Mouse (Mus musculus) lung, embryonic 14.5 days (tissue): ENCODE measurements at regions not wholly inside any gene's neighbourhood (a gene's known extent, or its start where the extent isn't known, plus 50 kb on each side); places are given as distances from the start of the nearest gene placed in this dataset.
A peak's percentile ranks its signal among the peaks of the same experiment; 100 is the strongest.

Source experiments
- ATAC-seq: fragments of 200-750 bp; cut with Nextera tagmentation; 2 replicates; pipeline ENCODE4 v1.8.0; 2017; ENCODE audit warnings: mild to moderate bottlenecking, moderate TSS enrichment, moderate library complexity; ENCODE audit not compliant: insufficient read depth
- DNase-seq: peaks from one replicate; pipeline ENCODE4 v3.0.0-alpha.2; 2015
- H3K27ac ChIP-seq: fragments of 300-500 bp; sonication (generic); 2 replicates; pipeline ENCODE4 v1.5.1; 2014; ENCODE audit warnings: low read depth, mild to moderate bottlenecking, moderate library complexity
- H3K27me3 ChIP-seq: fragments of 300-500 bp; sonication (generic); 2 replicates; pipeline ENCODE4 v1.6.1; 2014; ENCODE audit warnings: low read length, control low read depth; ENCODE audit not compliant: insufficient read depth
- H3K36me3 ChIP-seq: fragments of 300-500 bp; sonication (generic); 2 replicates; pipeline ENCODE4 v1.6.1; 2014; ENCODE audit warnings: control low read depth; ENCODE audit not compliant: insufficient read depth
- H3K4me1 ChIP-seq: fragments of 300-500 bp; sonication (generic); 2 replicates; pipeline ENCODE4 v1.6.1; 2014; ENCODE audit warnings: antibody characterized with exemption, control low read depth; ENCODE audit not compliant: insufficient read depth
- H3K4me2 ChIP-seq: fragments of 300-500 bp; sonication (generic); 2 replicates; pipeline ENCODE4 v1.6.1; 2014; ENCODE audit warnings: mild to moderate bottlenecking
- H3K4me3 ChIP-seq: fragments of 300-500 bp; sonication (generic); 2 replicates; pipeline ENCODE4 v1.5.1; 2014; ENCODE audit warnings: low read depth, low read length
- H3K9ac ChIP-seq: fragments of 300-500 bp; sonication (generic); 2 replicates; pipeline ENCODE4 v1.6.1; 2014
- H3K9me3 ChIP-seq: fragments of 300-500 bp; sonication (generic); 2 replicates; pipeline ENCODE4 v1.6.1; 2016; ENCODE audit warnings: low read depth, low read length, control low read depth
- CTCF ChIP-seq: IDR thresholded peaks from 2 replicates; pipeline ENCODE4 v1.5.1; 2016; ENCODE audit warnings: antibody characterized with exemption, low read depth
- WGBS: fragments of 180-500 bp; shearing (Covaris S2); extraction: QIAGEN DNeasy Blood & Tissue Kit; methylation state at CpG from one replicate; pipeline ENCODE4 v1.1.7; 2014; 5-methylcytosine and 5-hydroxymethylcytosine counted together

DNA sequence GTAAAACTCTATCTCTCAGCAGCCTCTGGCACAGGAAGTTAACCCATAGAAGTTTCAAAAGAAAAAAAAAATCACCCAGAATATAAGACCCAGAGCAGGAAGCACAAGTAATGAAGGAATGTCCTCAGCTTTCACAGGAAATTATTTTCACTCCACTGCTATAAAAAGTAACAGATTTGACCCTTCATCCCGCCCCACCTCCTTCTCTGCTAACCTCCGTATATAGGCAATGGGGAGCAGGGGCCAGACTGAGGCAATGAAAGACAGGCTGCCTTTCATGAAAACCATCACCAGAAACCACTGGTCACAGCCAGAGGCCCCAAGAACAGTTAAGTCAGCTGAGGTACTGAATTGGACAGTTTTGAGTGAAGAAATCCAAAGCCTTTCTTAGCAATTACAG, 654.9 kb downstream of the Gsdmc2 start:
- H3K27ac ChIP-seq = no peak overlapping the region
- ATAC-seq = no peak
- H3K27me3 ChIP-seq = no peaks in the 10 kb centered on the region
- H3K36me3 ChIP-seq = no peaks in the 10 kb centered on the region
- peaks cover 4% of the 10 kb centered on the region; the same call in 1 of the 2 replicates for H3K4me1 ChIP-seq
- WGBS = 34% methylated on average over 2 of the region's 2 CpGs
- H3K4me3 ChIP-seq = no peak overlapping the region
- peak; percentile 20 for DNase-seq
- no peaks in the 10 kb centered on the region for H3K9me3 ChIP-seq
- H3K4me2 ChIP-seq = no peak overlapping the region
- no peak overlapping the region for H3K9ac ChIP-seq
- TF ChIP-seq CTCF = no peak

GRCm38 (mm10) chr15:63171003-63171402, 674.0 kb downstream of the Gsdmc2 start:
- H3K27me3 ChIP-seq = no peaks in the 10 kb centered on the region
- H3K9me3 ChIP-seq = no peaks in the 10 kb centered on the region
- H3K4me2 ChIP-seq = no peak overlapping the region
- no peak overlapping the region for H3K27ac ChIP-seq
- no peak overlapping the region for H3K4me3 ChIP-seq
- ATAC-seq = no peak
- no peaks in the 10 kb centered on the region for H3K36me3 ChIP-seq
- no peak for DNase-seq
- H3K4me1 ChIP-seq = no peaks in the 10 kb centered on the region
- no peak overlapping the region for H3K9ac ChIP-seq
- TF ChIP-seq CTCF = no peak

- no peak overlapping the region for H3K27ac ChIP-seq
- no peaks in the 10 kb centered on the region for H3K9me3 ChIP-seq
- no peak for ATAC-seq
- H3K36me3 ChIP-seq = no peaks in the 10 kb centered on the region
- H3K4me2 ChIP-seq = no peak overlapping the region
- no peak for TF ChIP-seq CTCF
- DNase-seq = peak; percentile 51
- no peak overlapping the region for H3K9ac ChIP-seq
- H3K4me3 ChIP-seq = no peak overlapping the region
- no peaks in the 10 kb centered on the region for H3K4me1 ChIP-seq
- H3K27me3 ChIP-seq = no peaks in the 10 kb centered on the region
- WGBS = 40% methylated on average over 1 of the region's 1 CpGs
Observed at GRCm38 (mm10) chr15:63170171-63170570, 674.8 kb downstream of the Gsdmc2 start.

GRCm38 (mm10) chr15:63166411-63166810, 678.6 kb downstream of the Gsdmc2 start:
- TF ChIP-seq CTCF = no peak
- no peak for ATAC-seq

DNA sequence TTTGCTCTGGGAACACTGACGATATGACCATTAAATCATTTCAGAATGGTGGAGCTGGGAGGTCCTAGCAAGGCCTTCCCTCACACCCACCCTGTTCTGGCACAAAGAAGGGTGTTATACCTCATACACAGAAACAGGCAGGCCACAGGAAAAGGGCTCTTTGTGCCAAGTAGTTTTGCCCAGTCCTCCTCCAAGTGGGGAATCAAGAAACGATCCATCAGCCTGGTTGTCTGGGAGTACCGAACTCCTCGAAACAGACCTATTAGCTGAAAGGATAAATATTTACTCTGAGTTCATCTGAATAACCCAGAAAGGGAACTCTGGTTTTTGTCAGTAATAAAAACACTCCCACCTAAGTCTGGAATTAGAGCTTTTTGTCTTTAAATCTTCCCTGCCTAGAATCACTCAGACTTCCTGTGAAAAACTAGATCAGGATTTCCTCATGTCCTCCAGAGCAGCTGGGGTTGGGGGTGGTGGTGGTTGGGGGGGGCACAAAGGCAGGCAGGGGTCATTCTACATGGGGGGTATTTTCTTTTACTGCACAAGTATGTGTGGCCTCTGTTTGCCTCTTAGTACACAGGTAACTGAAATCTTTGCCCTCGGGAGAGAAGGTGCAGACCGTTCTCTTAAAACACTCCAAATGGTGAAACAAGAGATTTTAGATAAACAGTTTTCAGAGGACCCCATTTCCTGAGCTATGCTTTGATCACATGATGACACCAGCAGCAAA, 681.3 kb downstream of the Gsdmc2 start:
- Histone ChIP-seq H3K4me2 (no peak overlapping the region), H3K27ac (0 out of 2 replicates have a peak overlapping the region, but pooled peaks have one; percentile 24), H3K4me3 (no peak overlapping the region), H3K27me3 (no peaks in the 10 kb centered on the region), H3K9ac (no peak overlapping the region), H3K9me3 (no peaks in the 10 kb centered on the region), H3K4me1 (peaks cover 10% of the 10 kb centered on the region; the same call in 1 of the 2 replicates), H3K36me3 (no peaks in the 10 kb centered on the region)
- DNase-seq (peak; percentile 43), ATAC-seq (peak; percentile 76; the same call in 1 of the 2 replicates)
- TF ChIP-seq CTCF = no peak
- WGBS = 8% methylated on average over 6 of the region's 6 CpGs

More at GRCm38 (mm10) chr15:63166411-63166810, 678.6 kb downstream of the Gsdmc2 start:
- no peak overlapping the region for H3K4me2 ChIP-seq
- H3K27ac ChIP-seq = no peak overlapping the region
- no peak overlapping the region for H3K9ac ChIP-seq
- H3K27me3 ChIP-seq = no peaks in the 10 kb centered on the region
- H3K9me3 ChIP-seq = no peaks in the 10 kb centered on the region
- DNase-seq = no peak
- no peak overlapping the region for H3K4me3 ChIP-seq
- H3K4me1 ChIP-seq = peaks cover 10% of the 10 kb centered on the region; the same call in 1 of the 2 replicates
- no peaks in the 10 kb centered on the region for H3K36me3 ChIP-seq

- H3K27ac ChIP-seq = no peak overlapping the region
- 47% methylated on average over 4 of the region's 4 CpGs for WGBS
- ATAC-seq = peak; percentile 28; the same call in 1 of the 2 replicates
- no peaks in the 10 kb centered on the region for H3K27me3 ChIP-seq
- H3K4me3 ChIP-seq = no peak overlapping the region
- H3K4me1 ChIP-seq = peaks cover 10% of the 10 kb centered on the region; the same call in 1 of the 2 replicates
- no peak for TF ChIP-seq CTCF
- no peak for DNase-seq
- H3K4me2 ChIP-seq = no peak overlapping the region
- H3K9me3 ChIP-seq = no peaks in the 10 kb centered on the region
- no peak overlapping the region for H3K9ac ChIP-seq
- H3K36me3 ChIP-seq = no peaks in the 10 kb centered on the region
Observed at GRCm38 (mm10) chr15:63162881-63163549, 682.0 kb downstream of the Gsdmc2 start.

DNA sequence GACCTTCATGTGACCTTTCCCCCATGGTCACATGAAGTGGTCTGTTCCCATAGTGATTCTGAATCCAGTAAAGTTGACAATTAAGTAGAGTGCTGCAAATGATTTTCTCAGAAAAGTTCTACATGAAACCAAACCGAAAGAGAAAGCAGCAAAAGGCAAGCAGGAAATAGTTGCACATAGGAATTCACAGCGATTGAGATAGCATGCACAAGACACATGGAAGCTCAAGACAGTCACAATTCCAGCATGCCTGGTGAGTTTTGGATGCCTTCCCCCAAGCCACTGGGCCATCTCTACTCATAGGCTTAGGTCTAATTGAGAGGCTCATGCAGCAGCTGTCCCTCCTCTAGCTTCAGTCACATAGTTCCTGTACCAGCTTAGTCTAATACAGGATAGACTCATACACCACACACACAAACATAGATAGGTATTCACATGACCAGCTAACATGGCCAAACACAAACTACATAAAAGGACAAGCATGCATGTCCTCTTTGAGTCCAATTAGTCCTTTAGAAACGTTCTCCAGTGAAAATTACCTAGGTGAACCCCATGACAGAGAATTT, 721.8 kb downstream of the Gsdmc2 start:
- H3K4me3 ChIP-seq = no peak overlapping the region
- no peak for ATAC-seq
- H3K27ac ChIP-seq = no peak overlapping the region
- no peak overlapping the region for H3K9ac ChIP-seq
- no peaks in the 10 kb centered on the region for H3K36me3 ChIP-seq
- WGBS = 74% methylated on average over 3 of the region's 3 CpGs
- H3K27me3 ChIP-seq = no peaks in the 10 kb centered on the region
- no peak for TF ChIP-seq CTCF
- no peak for DNase-seq
- no peak overlapping the region for H3K4me2 ChIP-seq
- H3K4me1 ChIP-seq = no peaks in the 10 kb centered on the region
- no peaks in the 10 kb centered on the region for H3K9me3 ChIP-seq
